Mouse (Mus musculus) E14TG2a.4 (cell line): ENCODE measurements at regions not wholly inside any gene's neighbourhood (a gene's known extent, or its start where the extent isn't known, plus 50 kb on each side); places are given as distances from the start of the nearest gene placed in this dataset.

Experiments used
- H3K27me3 ChIP-seq: 2 replicates; pipeline ENCODE4 v1.6.1; 2014; ENCODE audit warnings: low read length, control low read depth; ENCODE audit not compliant: insufficient read depth
- H3K36me3 ChIP-seq: 2 replicates; pipeline ENCODE4 v1.6.1; 2014; ENCODE audit warnings: low read length, control low read depth; ENCODE audit not compliant: insufficient read depth
- H3K4me1 ChIP-seq: replicated peaks from 2 replicates; pipeline ENCODE4 v1.6.1; 2014; ENCODE audit warnings: low read depth, low read length, control low read depth
- H3K4me3 ChIP-seq: replicated peaks from 2 replicates; pipeline ENCODE4 v1.5.1; 2014; ENCODE audit warnings: mild to moderate bottlenecking, low read length
- H3K9me3 ChIP-seq: 2 replicates; pipeline ENCODE4 v1.6.1; 2014; ENCODE audit warnings: low read length, control low read depth
- CTCF ChIP-seq: conservative IDR thresholded peaks from 2 replicates; pipeline ENCODE4 v1.5.1; 2014; ENCODE audit warnings: low read length
- NANOG ChIP-seq: IDR thresholded peaks from 2 replicates; pipeline ENCODE4 v1.6.1; 2014; ENCODE audit warnings: borderline replicate concordance, low read length, mixed read lengths
- POU5F1 ChIP-seq: IDR thresholded peaks from 2 replicates; pipeline ENCODE4 v1.6.1; 2014; ENCODE audit warnings: low read length, borderline replicate concordance

- no peak overlapping the region for H3K4me3 ChIP-seq
- peaks cover 14% of the 10 kb centered on the region for H3K9me3 ChIP-seq
- no peaks in the 10 kb centered on the region for H3K36me3 ChIP-seq
- TF ChIP-seq NANOG: no peak
- no peak for TF ChIP-seq CTCF
- no peak for TF ChIP-seq POU5F1
- H3K27me3 ChIP-seq: no peaks in the 10 kb centered on the region
- no peaks in the 10 kb centered on the region for H3K4me1 ChIP-seq
Measured at GRCm38 (mm10) chr15:59237446-59238161, 348.5 kb downstream of the Gm49356 start.

GRCm38 (mm10) chr15:59241752-59242151, 352.7 kb downstream of the Gm49356 start:
- Histone ChIP-seq H3K27me3 (no peaks in the 10 kb centered on the region), H3K4me3 (no peak overlapping the region), H3K9me3 (no peaks in the 10 kb centered on the region), H3K4me1 (no peaks in the 10 kb centered on the region), H3K36me3 (no peaks in the 10 kb centered on the region)
- TF ChIP-seq POU5F1 (no peak), CTCF (no peak), NANOG (no peak)

- H3K27me3 ChIP-seq: no peaks in the 10 kb centered on the region
- no peak overlapping the region for H3K4me3 ChIP-seq
- TF ChIP-seq POU5F1 (no peak), NANOG (no peak), CTCF (no peak)
- no peaks in the 10 kb centered on the region for H3K36me3 ChIP-seq
- H3K9me3 ChIP-seq: no peaks in the 10 kb centered on the region
- no peaks in the 10 kb centered on the region for H3K4me1 ChIP-seq
Measured at GRCm38 (mm10) chr15:59245927-59246649, 357.0 kb downstream of the Gm49356 start.

GRCm38 (mm10) chr15:59248477-59249260, 359.6 kb downstream of the Gm49356 start:
- H3K9me3 ChIP-seq: no peaks in the 10 kb centered on the region
- TF ChIP-seq POU5F1: no peak
- no peak for TF ChIP-seq NANOG
- no peaks in the 10 kb centered on the region for H3K4me1 ChIP-seq
- H3K4me3 ChIP-seq: no peak overlapping the region
- no peaks in the 10 kb centered on the region for H3K36me3 ChIP-seq
- H3K27me3 ChIP-seq: 0 out of 2 replicates have a peak, but pooled peaks cover 4% of the 10 kb centered on the region

GRCm38 (mm10) chr15:59261380-59261779, 372.3 kb downstream of the Gm49356 start:
- Histone ChIP-seq H3K4me3 (no peak overlapping the region), H3K9me3 (no peaks in the 10 kb centered on the region), H3K4me1 (no peaks in the 10 kb centered on the region), H3K36me3 (no peaks in the 10 kb centered on the region), H3K27me3 (peaks cover 24% of the 10 kb centered on the region; the same call in 1 of the 2 replicates)
- no peak for TF ChIP-seq CTCF
- no peak for TF ChIP-seq POU5F1
- TF ChIP-seq NANOG: no peak

GRCm38 (mm10) chr15:59262380-59262779, 373.3 kb downstream of the Gm49356 start:
- H3K27me3 ChIP-seq: peaks cover 21% of the 10 kb centered on the region; the same call in 1 of the 2 replicates
- TF ChIP-seq POU5F1 (no peak), NANOG (no peak), CTCF (no peak)
- no peaks in the 10 kb centered on the region for H3K36me3 ChIP-seq
- H3K4me3 ChIP-seq: no peak overlapping the region
- H3K9me3 ChIP-seq: no peaks in the 10 kb centered on the region
- H3K4me1 ChIP-seq: no peaks in the 10 kb centered on the region

GRCm38 (mm10) chr15:59263433-59264328, 374.6 kb downstream of the Gm49356 start:
- H3K27me3 ChIP-seq: peaks cover 12% of the 10 kb centered on the region; the same call in 1 of the 2 replicates
- H3K4me1 ChIP-seq: no peaks in the 10 kb centered on the region
- no peak overlapping the region for H3K4me3 ChIP-seq
- no peaks in the 10 kb centered on the region for H3K9me3 ChIP-seq
- TF ChIP-seq POU5F1 (no peak), NANOG (no peak), CTCF (no peak)
- no peaks in the 10 kb centered on the region for H3K36me3 ChIP-seq
